Mouse (Mus musculus) small intestine, adult 2 months (tissue): ENCODE measurements around the gene Ehd3.

ENCODE experiments used
- CTCF ChIP-seq: fragments of 200-500 bp; IDR thresholded peaks from 2 replicates; pipeline ENCODE4 v1.5.1; 2012; ENCODE audit warnings: low read depth, mild to moderate bottlenecking, control low read depth, inconsistent platforms, low read length, moderate library complexity, mixed read lengths; ENCODE audit not compliant: insufficient replicate concordance, insufficient read length; ENCODE audit errors: extremely low read depth
- POLR2A ChIP-seq: fragments of 200-500 bp; IDR thresholded peaks from 2 replicates; pipeline ENCODE4 v1.6.1; 2012; ENCODE audit warnings: low read depth, mild to moderate bottlenecking, control low read depth, inconsistent platforms, low read length, moderate library complexity

GRCm38 (mm10) chr17:73845632-73846031, 41.7 kb downstream of the Ehd3 start:
- TF ChIP-seq CTCF (no peak), POLR2A (no peak)
